Mouse (Mus musculus) liver, adult 2 months (tissue): ENCODE measurements around the gene Leng8.
"Not testable (repeated sequence)": the region's sequence is repeated elsewhere in the genome, so short reads cannot be mapped to it uniquely, and the experiment has no call there.

Experiments used
- CTCF ChIP-seq: fragments of 200-500 bp; IDR thresholded peaks from 2 replicates; pipeline ENCODE4 v1.5.1; 2011; ENCODE audit warnings: low read depth, low read length, control low read depth
- POLR2A ChIP-seq: fragments of 200-500 bp; IDR thresholded peaks from 2 replicates; pipeline ENCODE4 v1.6.1; 2011; ENCODE audit warnings: low read length, control low read depth; ENCODE audit not compliant: insufficient read depth; ENCODE audit errors: extremely low read depth

DNA sequence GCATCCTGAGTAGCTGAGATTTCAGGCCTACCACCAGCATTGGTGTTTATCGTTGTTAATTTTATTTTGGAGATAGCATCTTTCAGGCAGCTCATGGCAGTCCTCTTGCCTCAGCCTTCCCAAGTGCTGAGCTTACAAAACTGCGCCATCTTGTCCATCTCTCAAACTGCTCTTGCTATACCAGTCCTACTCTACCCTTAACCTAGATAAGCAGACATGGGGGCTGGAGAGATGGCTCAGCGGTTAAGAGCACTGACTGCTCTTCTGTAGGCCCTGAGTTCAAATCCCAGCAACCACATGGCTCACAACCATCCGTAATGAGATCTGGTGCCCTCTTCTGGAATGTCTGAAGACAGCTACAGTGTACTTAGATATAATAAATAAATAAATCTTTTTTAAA is 24.8 kb downstream of the Leng8 start:
- TF ChIP-seq CTCF, POLR2A: not testable (repeated sequence)
